Mouse (Mus musculus) small intestine, adult 2 months (tissue): ENCODE measurements around the gene Olfr510. TPM values are rescaled to one million over a fixed set of nuclear protein-coding genes. Genes with fewer than 3 reads are reported as not detected.
A peak's percentile ranks its signal among the peaks of the same experiment; 100 is the strongest.
"Not testable (repeated sequence)": the region's sequence is repeated elsewhere in the genome, so short reads cannot be mapped to it uniquely, and the experiment has no call there.

Experiments used
- H3K27ac ChIP-seq: fragments of 200-500 bp; 2 replicates; pipeline ENCODE4 v1.5.1; 2012; ENCODE audit warnings: low read depth, low read length, control low read depth, inconsistent platforms; ENCODE audit not compliant: insufficient read depth
- H3K27me3 ChIP-seq: fragments of 200-500 bp; 2 replicates; pipeline ENCODE4 v1.6.1; 2012; ENCODE audit warnings: mild to moderate bottlenecking, moderate library complexity, low read length, inconsistent platforms; ENCODE audit not compliant: control insufficient read depth, insufficient read depth
- H3K36me3 ChIP-seq: fragments of 200-500 bp; 2 replicates; pipeline ENCODE4 v1.6.1; 2012; ENCODE audit warnings: mild to moderate bottlenecking, low read length, control low read depth, inconsistent platforms; ENCODE audit not compliant: control insufficient read depth, insufficient read depth
- H3K4me1 ChIP-seq: fragments of 200-500 bp; 2 replicates; pipeline ENCODE4 v1.6.1; 2012; ENCODE audit warnings: low read length, inconsistent platforms, mixed read lengths; ENCODE audit not compliant: control insufficient read depth, insufficient read depth, insufficient read length
- H3K4me3 ChIP-seq: fragments of 200-500 bp; 2 replicates; pipeline ENCODE4 v1.5.1; 2012; ENCODE audit warnings: low read depth, mild to moderate bottlenecking, control low read depth, inconsistent platforms, low read length, moderate library complexity
- CTCF ChIP-seq: fragments of 200-500 bp; IDR thresholded peaks from 2 replicates; pipeline ENCODE4 v1.5.1; 2012; ENCODE audit warnings: low read depth, mild to moderate bottlenecking, control low read depth, inconsistent platforms, low read length, moderate library complexity, mixed read lengths; ENCODE audit not compliant: insufficient replicate concordance, insufficient read length; ENCODE audit errors: extremely low read depth
- POLR2A ChIP-seq: fragments of 200-500 bp; IDR thresholded peaks from 2 replicates; pipeline ENCODE4 v1.6.1; 2012; ENCODE audit warnings: low read depth, mild to moderate bottlenecking, control low read depth, inconsistent platforms, low read length, moderate library complexity
- WGBS: fragments of 180-500 bp; shearing (Covaris S2); methylation state at CpG from one replicate; pipeline ENCODE4 v1.1.7; 2018; 5-methylcytosine and 5-hydroxymethylcytosine counted together
- polyA plus RNA-seq: library from polyadenylated mRNA; depleted of rRNA; stranded (reverse); fragments of >200 nt; gene quantifications from 2 replicates; pipeline ENCODE4 v1.2.3, GENCODE M21; 2012; rRNA removed

Gene Olfr510
- not detected in 2 replicates for polyA plus RNA-seq

- no peak within 1 kb of the TSS for H3K4me3 ChIP-seq
- H3K4me1 ChIP-seq, result no peaks in the 10 kb centered on the region
- WGBS, result 86% methylated on average over 1 of the region's 1 CpGs
- H3K27ac ChIP-seq, result no peak within 1 kb of the TSS
- H3K27me3 ChIP-seq, result no peaks in the 10 kb centered on the region
- H3K36me3 ChIP-seq, result no peaks in the 10 kb centered on the region
- TF ChIP-seq POLR2A (no peak), CTCF (no peak)
Observed at GRCm38 (mm10) chr7:108666118-108666517, at the start of gene Olfr510. Gene Olfr510 (plus strand): TSS chr7:108666418.

- not testable (repeated sequence) for H3K4me1 ChIP-seq, H3K4me3 ChIP-seq, H3K27me3 ChIP-seq, H3K36me3 ChIP-seq
- 20% methylated on average over 3 of the region's 3 CpGs for WGBS
- peak overlapping the region; percentile 59; the same call in 1 of the 2 replicates for H3K27ac ChIP-seq
Observed at GRCm38 (mm10) chr7:108616781-108617180, 49.4 kb upstream of the Olfr510 start.

- H3K4me3 ChIP-seq, result no peak within 1 kb of the TSS
- no peaks in the 10 kb centered on the region for H3K4me1 ChIP-seq
- TF ChIP-seq POLR2A, result no peak
- no peak for TF ChIP-seq CTCF
- H3K27me3 ChIP-seq, result no peaks in the 10 kb centered on the region
- no peak within 1 kb of the TSS for H3K27ac ChIP-seq
- H3K36me3 ChIP-seq, result no peaks in the 10 kb centered on the region
- 77% methylated on average over 2 of the region's 2 CpGs for WGBS
Observed at GRCm38 (mm10) chr7:108621514-108621913, 44.7 kb upstream of the Olfr510 start, which contains the start of gene Olfr507. Gene Olfr507 (plus strand): TSS chr7:108621814.

- WGBS, result 82% methylated on average over 3 of the region's 3 CpGs
- no peak within 1 kb of the TSS for H3K4me3 ChIP-seq
- TF ChIP-seq CTCF (no peak), POLR2A (no peak)
- H3K36me3 ChIP-seq, result no peaks in the 10 kb centered on the region
- no peaks in the 10 kb centered on the region for H3K27me3 ChIP-seq
- H3K27ac ChIP-seq, result no peak within 1 kb of the TSS
- no peaks in the 10 kb centered on the region for H3K4me1 ChIP-seq
Observed at GRCm38 (mm10) chr7:108629694-108630093, 36.5 kb upstream of the Olfr510 start, which contains the start of gene Olfr508. Gene Olfr508 (plus strand): TSS chr7:108629994.

GRCm38 (mm10) chr7:108651806-108652205, 14.4 kb upstream of the Olfr510 start, which contains the start of gene Olfr509:
Gene Olfr509 (minus strand): TSS chr7:108651906.
- Histone ChIP-seq H3K4me1 (no peaks in the 10 kb centered on the region), H3K27ac (no peak within 1 kb of the TSS), H3K27me3 (no peaks in the 10 kb centered on the region), H3K36me3 (no peaks in the 10 kb centered on the region), H3K4me3 (no peak within 1 kb of the TSS)
- TF ChIP-seq CTCF, result no peak
- TF ChIP-seq POLR2A, result no peak

GRCm38 (mm10) chr7:108662419-108662818, 3.8 kb upstream of the Olfr510 start:
- no peaks in the 10 kb centered on the region for H3K36me3 ChIP-seq
- H3K4me1 ChIP-seq, result no peaks in the 10 kb centered on the region
- H3K27me3 ChIP-seq, result no peaks in the 10 kb centered on the region
- TF ChIP-seq CTCF, result no peak
- no peak for TF ChIP-seq POLR2A
- WGBS, result 82% methylated on average over 3 of the region's 3 CpGs
- no peak overlapping the region for H3K27ac ChIP-seq
- H3K4me3 ChIP-seq, result no peak overlapping the region

- 11% methylated on average over 1 of the region's 1 CpGs for WGBS
- H3K4me3 ChIP-seq, result no peak overlapping the region
- H3K27me3 ChIP-seq, result no peaks in the 10 kb centered on the region
- TF ChIP-seq POLR2A, result no peak
- TF ChIP-seq CTCF, result no peak
- no peak overlapping the region for H3K27ac ChIP-seq
- no peaks in the 10 kb centered on the region for H3K4me1 ChIP-seq
- no peaks in the 10 kb centered on the region for H3K36me3 ChIP-seq
Observed at GRCm38 (mm10) chr7:108671058-108671457, 4.8 kb downstream of the Olfr510 start.

GRCm38 (mm10) chr7:108678886-108679285, 12.7 kb downstream of the Olfr510 start:
- no peak for TF ChIP-seq POLR2A
- TF ChIP-seq CTCF, result no peak
- H3K27ac ChIP-seq, result no peak overlapping the region
- no peak overlapping the region for H3K4me3 ChIP-seq
- 61% methylated on average over 4 of the region's 4 CpGs for WGBS
- H3K4me1 ChIP-seq, result no peaks in the 10 kb centered on the region
- H3K36me3 ChIP-seq, result no peaks in the 10 kb centered on the region
- H3K27me3 ChIP-seq, result no peaks in the 10 kb centered on the region
